Mouse (Mus musculus): ENCODE measurements around the gene Nedd9. TPM values are rescaled to one million over a fixed set of nuclear protein-coding genes. Genes with fewer than 3 reads are reported as not detected.

The Nedd9 gene
- polyA plus RNA-seq, 1 experiment, result not detected

DNA sequence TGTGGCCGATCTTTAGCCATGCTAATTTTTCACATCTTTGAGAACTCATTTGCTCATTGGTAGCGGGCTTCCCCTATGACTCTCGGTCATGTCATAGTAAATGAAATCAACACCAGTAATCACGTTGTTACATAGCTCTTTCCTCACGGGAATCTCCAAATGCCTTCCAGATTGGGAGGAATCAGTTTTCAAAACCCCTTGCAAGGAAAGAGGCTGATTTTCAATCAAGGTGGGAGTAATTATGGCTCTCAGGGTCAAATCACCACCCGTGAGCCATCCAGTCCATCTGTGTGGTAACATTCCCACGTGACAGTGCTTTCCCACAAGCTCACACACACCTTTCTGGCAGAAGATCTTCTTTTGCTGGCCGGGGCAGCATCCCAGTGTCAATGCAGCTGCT is 27.8 kb upstream of the Nedd9 start:
- Histone ChIP-seq H3K4me1 (ENCODE audit: control insufficient read depth, insufficient read depth, low read length) (no peaks in the 10 kb centered on the region), H3K4me3 (ENCODE audit: insufficient read depth, low read depth, low read length) (no peak overlapping the region), H3K27ac (ENCODE audit: insufficient read depth, low read depth, low read length) (no peak overlapping the region)
- TF ChIP-seq POLR2A (IDR thresholded peaks at IDR 0.05; ENCODE audit: insufficient read depth, low read depth, low read length) (no peak), CTCF (IDR thresholded peaks at IDR 0.05; ENCODE audit: insufficient read depth, low read depth, low read length) (no peak)
- 88% methylated on average over 8 of the region's 8 CpGs for WGBS

GRCm38 (mm10) chr13:41513456-41513855 is 26.3 kb upstream of the Nedd9 start:
- WGBS, result 93% methylated on average over 3 of the region's 3 CpGs
- H3K4me3 ChIP-seq (ENCODE audit: insufficient read depth, low read depth, low read length), result no peak overlapping the region
- no peak for TF ChIP-seq POLR2A (IDR thresholded peaks at IDR 0.05; ENCODE audit: insufficient read depth, low read depth, low read length)
- TF ChIP-seq CTCF (IDR thresholded peaks at IDR 0.05; ENCODE audit: insufficient read depth, low read depth, low read length), result no peak
- H3K4me1 ChIP-seq (ENCODE audit: control insufficient read depth, insufficient read depth, low read length), result no peaks in the 10 kb centered on the region
- no peak overlapping the region for H3K27ac ChIP-seq (ENCODE audit: insufficient read depth, low read depth, low read length)

GRCm38 (mm10) chr13:41512243-41512642 is 25.1 kb upstream of the Nedd9 start:
- H3K4me1 ChIP-seq (ENCODE audit: control insufficient read depth, insufficient read depth, low read length), result no peaks in the 10 kb centered on the region
- 89% methylated on average over 4 of the region's 4 CpGs for WGBS
- no peak overlapping the region for H3K4me3 ChIP-seq (ENCODE audit: insufficient read depth, low read depth, low read length)
- H3K27ac ChIP-seq (ENCODE audit: insufficient read depth, low read depth, low read length), result no peak overlapping the region
- TF ChIP-seq CTCF (IDR thresholded peaks at IDR 0.05; ENCODE audit: insufficient read depth, low read depth, low read length) (no peak), POLR2A (IDR thresholded peaks at IDR 0.05; ENCODE audit: insufficient read depth, low read depth, low read length) (no peak)

- H3K27ac ChIP-seq (ENCODE audit: insufficient read depth, low read depth, low read length), result no peak overlapping the region
- TF ChIP-seq POLR2A (IDR thresholded peaks at IDR 0.05; ENCODE audit: insufficient read depth, low read depth, low read length) (no peak), CTCF (IDR thresholded peaks at IDR 0.05; ENCODE audit: insufficient read depth, low read depth, low read length) (no peak)
- no peaks in the 10 kb centered on the region for H3K4me1 ChIP-seq (ENCODE audit: control insufficient read depth, insufficient read depth, low read length)
- H3K4me3 ChIP-seq (ENCODE audit: insufficient read depth, low read depth, low read length), result no peak overlapping the region
- WGBS, result 50% methylated on average over 7 of the region's 7 CpGs
Observed at GRCm38 (mm10) chr13:41510631-41511419, 23.7 kb upstream of the Nedd9 start.

DNA sequence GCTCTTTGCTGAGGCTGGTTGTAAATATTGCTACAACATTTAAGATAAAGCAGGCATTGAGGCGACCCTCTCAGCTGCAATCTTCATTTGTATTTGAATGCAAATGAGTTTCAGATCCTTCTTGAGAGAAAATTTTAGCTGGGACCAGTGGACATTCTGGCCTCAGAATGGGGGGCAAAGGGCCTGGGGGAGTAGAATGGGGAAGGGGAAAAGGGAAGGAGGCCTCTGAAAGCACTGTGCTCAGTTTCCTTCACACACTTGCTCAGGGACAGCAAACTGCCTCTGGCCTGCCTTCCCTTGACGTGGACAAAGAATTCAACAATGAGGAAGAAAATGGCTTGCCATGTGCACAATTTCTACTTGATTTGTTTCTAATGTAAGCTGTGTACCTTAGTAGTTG is 18.4 kb upstream of the Nedd9 start:
- 82% methylated on average over 2 of the region's 2 CpGs for WGBS
- no peaks in the 10 kb centered on the region for H3K4me1 ChIP-seq (ENCODE audit: control insufficient read depth, insufficient read depth, low read length)
- H3K27ac ChIP-seq (ENCODE audit: insufficient read depth, low read depth, low read length), result no peak overlapping the region
- TF ChIP-seq CTCF (IDR thresholded peaks at IDR 0.05; ENCODE audit: insufficient read depth, low read depth, low read length), result no peak
- TF ChIP-seq POLR2A (IDR thresholded peaks at IDR 0.05; ENCODE audit: insufficient read depth, low read depth, low read length), result no peak
- no peak overlapping the region for H3K4me3 ChIP-seq (ENCODE audit: insufficient read depth, low read depth, low read length)

DNA sequence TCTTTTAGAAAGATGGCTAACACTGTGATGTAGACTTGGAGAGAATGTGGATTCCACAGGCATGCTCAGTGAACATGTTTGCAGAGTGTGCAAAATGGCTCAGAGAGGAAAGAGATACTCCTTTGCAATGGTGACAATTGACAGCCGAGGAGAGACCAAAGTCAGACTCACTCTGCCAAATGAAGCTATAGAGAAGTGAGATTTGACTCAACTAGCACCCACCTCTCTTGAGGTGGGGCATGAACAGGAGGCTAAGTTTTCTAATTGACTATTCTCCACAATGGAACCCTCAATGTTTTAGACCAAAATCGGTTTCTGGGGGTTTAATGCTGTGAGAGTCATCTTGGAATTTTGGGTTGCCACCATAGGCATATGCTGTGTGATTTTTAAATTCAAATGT is 17.8 kb upstream of the Nedd9 start:
- no peak overlapping the region for H3K4me3 ChIP-seq (ENCODE audit: insufficient read depth, low read depth, low read length)
- no peaks in the 10 kb centered on the region for H3K4me1 ChIP-seq (ENCODE audit: control insufficient read depth, insufficient read depth, low read length)
- TF ChIP-seq POLR2A (IDR thresholded peaks at IDR 0.05; ENCODE audit: insufficient read depth, low read depth, low read length), result no peak
- WGBS, result 91% methylated on average over 2 of the region's 2 CpGs
- no peak overlapping the region for H3K27ac ChIP-seq (ENCODE audit: insufficient read depth, low read depth, low read length)

DNA sequence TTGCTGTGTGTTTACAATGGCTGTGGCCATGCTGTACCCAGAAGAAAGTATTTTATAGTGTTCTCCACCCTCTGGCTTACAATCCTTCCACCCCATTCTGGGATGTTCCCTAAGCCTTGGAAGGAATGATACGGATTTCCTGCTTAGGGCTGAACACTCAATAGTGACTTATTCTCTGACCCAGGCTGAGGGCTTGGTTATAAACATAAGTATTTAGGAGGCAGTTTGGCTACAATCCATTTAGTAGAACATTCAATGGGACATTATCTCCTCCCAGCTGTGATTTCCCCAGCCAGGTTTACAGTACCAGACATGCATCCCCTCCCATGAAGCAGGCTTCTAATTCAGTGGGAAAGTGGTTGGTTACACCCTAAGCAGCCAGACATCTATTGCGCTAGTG is 17.3 kb upstream of the Nedd9 start:
- no peak for TF ChIP-seq CTCF (IDR thresholded peaks at IDR 0.05; ENCODE audit: insufficient read depth, low read depth, low read length)
- H3K4me1 ChIP-seq (ENCODE audit: control insufficient read depth, insufficient read depth, low read length), result no peaks in the 10 kb centered on the region
- 93% methylated on average over 2 of the region's 2 CpGs for WGBS

GRCm38 (mm10) chr13:41502917-41503301 is 15.7 kb upstream of the Nedd9 start:
- Histone ChIP-seq H3K4me1 (ENCODE audit: control insufficient read depth, insufficient read depth, low read length) (no peaks in the 10 kb centered on the region), H3K27ac (ENCODE audit: insufficient read depth, low read depth, low read length) (no peak overlapping the region), H3K4me3 (ENCODE audit: insufficient read depth, low read depth, low read length) (no peak overlapping the region)
- WGBS, result 84% methylated on average over 2 of the region's 2 CpGs
- no peak for TF ChIP-seq CTCF (IDR thresholded peaks at IDR 0.05; ENCODE audit: insufficient read depth, low read depth, low read length)
- TF ChIP-seq POLR2A (IDR thresholded peaks at IDR 0.05; ENCODE audit: insufficient read depth, low read depth, low read length), result no peak

More for the DNA sequence above, 17.3 kb upstream of the Nedd9 start:
- H3K27ac ChIP-seq (ENCODE audit: insufficient read depth, low read depth, low read length), result no peak overlapping the region
- no peak overlapping the region for H3K4me3 ChIP-seq (ENCODE audit: insufficient read depth, low read depth, low read length)

GRCm38 (mm10) chr13:41502136-41502916 is 15.2 kb upstream of the Nedd9 start:
- 48% methylated on average over 12 of the region's 12 CpGs for WGBS
- Histone ChIP-seq H3K4me1 (ENCODE audit: control insufficient read depth, insufficient read depth, low read length) (no peaks in the 10 kb centered on the region), H3K27ac (ENCODE audit: insufficient read depth, low read depth, low read length) (no peak overlapping the region), H3K4me3 (ENCODE audit: insufficient read depth, low read depth, low read length) (no peak overlapping the region)
- no peak for TF ChIP-seq POLR2A (IDR thresholded peaks at IDR 0.05; ENCODE audit: insufficient read depth, low read depth, low read length)
- TF ChIP-seq CTCF (IDR thresholded peaks at IDR 0.05; ENCODE audit: insufficient read depth, low read depth, low read length), result no peak

Data from olfactory bulb, adult 2 months (tissue).